Mouse (Mus musculus) cerebral cortex, adult 2 months (tissue): ENCODE measurements around the gene Palmd.

Source experiments
- WGBS: fragments of 180-500 bp; shearing (Covaris S2); methylation state at CpG from one replicate; pipeline ENCODE4 v1.1.7; 2018; 5-methylcytosine and 5-hydroxymethylcytosine counted together

Palmd gene

GRCm38 (mm10) chr3:116892872-116893271 lies 75.9 kb downstream of the Palmd start:
- WGBS, result 89% methylated on average over 9 of the region's 9 CpGs

DNA sequence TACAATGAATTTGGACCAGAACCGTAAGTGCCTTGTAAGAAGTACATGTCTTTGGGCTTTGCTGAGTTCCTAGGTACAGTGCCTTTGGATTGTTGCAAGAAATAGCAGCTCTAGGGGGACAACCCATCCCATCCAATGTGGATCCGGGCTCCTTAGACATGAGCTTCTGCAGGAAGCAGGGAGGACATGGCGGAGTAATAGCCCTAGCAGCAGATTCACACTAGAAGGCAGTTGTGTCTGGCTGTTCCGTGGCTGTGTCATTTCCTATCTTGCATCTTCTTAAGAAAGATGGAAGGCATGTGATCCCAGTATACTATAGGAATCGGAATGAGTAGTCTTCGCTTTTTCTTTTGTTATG lies 76.6 kb downstream of the Palmd start:
- WGBS, result 85% methylated on average over 6 of the region's 6 CpGs

DNA sequence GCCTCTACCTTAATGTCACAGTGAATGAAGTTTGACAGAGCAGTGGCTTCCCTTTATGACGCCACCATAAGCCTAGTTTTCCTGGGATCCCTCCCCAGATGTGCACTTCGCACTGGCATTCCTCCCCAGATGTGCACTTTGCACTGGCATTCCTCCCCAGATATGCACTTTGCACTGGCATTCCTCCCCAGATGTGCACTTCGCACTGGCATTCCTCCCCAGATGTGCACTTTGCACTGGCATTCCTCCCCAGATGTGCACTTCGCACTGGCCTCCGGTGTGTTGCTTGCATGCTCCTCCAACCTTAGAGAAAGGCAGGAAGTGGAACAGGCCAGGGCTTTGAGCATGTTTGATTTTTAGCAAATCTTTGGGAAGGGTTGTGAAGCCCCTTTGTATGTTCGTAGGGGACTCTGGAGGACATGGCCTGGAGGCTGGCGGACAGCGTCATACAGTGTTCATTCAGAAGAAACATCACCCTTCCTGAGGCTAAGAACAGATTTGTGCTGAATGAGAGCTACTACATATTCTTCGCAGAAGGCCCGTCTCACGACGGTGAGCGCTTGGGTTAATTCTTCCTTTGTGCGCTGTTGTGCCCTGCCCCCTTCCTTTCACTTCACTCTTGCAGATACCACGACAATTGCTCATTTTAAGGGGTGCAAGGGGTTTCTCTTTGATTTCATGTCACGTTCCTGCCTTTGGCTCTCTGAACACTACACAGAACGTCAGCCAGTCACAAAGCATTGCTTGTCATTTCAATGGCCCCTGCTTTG lies 77.2 kb downstream of the Palmd start:
- WGBS, result 79% methylated on average over 17 of the region's 17 CpGs

- 97% methylated on average over 4 of the region's 4 CpGs for WGBS
Observed at GRCm38 (mm10) chr3:116890576-116890975, 78.2 kb downstream of the Palmd start.

DNA sequence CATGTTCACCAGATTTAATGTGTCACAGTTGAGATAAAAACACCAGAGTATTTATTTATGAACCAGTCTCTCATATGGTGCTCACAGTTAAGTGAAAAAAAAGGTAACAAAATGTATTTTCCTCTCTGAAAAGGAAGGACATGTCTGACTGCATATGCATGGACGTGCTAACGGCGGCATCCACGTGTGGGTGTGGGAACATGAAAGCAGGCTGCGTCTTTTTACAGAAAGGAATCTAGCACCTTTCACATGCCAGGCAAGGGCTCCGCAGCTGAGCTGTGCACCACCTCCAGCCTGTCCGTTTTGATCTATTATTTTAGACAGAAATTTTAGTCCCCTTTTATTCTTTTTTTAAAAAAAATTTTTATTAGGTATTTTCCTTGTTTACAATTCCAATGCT lies 79.4 kb downstream of the Palmd start:
- WGBS, result 60% methylated on average over 7 of the region's 7 CpGs

DNA sequence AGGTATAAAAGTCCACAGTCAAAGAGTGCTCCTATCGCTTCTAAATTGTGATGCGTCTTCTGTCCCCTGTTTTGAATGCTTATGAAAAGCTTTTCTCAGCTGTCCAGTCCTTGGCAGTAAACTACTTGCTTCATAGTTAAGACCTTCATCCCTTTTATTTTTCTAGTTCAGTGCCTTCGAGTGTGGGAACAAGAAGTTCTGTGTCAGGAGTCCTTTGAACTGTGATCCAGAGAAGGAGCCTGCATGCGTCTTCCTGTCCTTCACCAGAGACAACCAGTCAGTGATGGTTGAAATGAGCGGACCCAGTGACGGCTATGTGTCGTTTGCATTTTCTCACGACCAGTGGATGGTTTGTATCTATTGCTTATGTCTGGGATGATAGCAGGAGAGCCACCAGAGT lies 83.8 kb downstream of the Palmd start:
- WGBS, result 72% methylated on average over 8 of the region's 8 CpGs

DNA sequence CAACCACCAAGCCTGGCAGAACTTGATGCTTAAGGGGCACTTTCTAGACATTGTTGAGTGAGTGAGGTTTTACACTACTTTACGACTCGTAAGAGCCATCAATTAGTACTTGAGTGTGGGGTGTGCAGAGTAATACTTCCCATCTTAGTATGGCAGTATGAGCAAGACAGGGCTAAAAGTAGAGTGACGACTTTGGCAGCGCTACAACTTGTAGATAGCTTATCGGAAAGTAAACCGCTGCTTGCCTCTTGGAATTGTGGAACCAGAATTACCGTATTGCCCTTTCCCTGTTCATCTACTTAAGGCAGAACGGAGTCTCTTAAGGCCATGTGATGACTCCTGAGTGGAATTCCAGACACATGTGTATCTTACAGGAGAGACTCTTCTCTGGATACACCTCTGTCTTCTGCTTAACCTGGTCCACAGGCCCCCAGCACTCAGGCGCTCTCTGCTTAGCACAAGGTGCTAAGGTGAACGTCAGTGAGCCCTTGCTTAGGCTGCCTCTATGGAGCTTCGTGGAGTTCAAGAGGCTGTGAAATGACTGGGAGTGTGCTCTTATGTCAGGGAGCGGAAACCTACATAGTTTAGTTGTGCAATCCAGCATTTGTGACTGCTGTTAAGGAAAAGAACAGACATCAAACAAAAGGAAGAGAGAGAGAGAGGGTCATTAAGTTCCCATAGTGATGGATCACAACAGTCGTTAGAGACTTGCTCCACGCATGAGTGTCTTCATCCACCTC lies 86.4 kb downstream of the Palmd start:
- 93% methylated on average over 14 of the region's 14 CpGs for WGBS

DNA sequence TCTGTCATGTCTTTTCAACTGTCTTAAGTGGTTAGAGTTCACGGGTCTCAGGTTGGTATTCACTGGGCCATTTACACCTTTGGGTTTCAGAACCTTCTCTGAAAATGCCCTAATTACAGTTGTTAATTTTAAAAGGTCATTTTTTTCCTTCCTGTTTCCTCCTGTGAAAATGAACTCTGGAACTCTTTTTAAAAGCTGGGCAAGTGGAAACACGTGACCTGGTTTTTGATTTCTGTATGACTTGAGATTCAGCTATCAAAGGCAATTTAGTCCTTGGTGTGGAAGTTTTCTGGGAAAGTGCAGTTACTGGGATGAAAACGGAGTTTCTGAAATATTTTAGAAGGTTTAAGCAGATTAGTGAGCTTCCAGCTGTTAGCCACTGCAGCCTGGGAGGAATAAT lies 98.4 kb downstream of the Palmd start:
- WGBS, result 60% methylated on average over 3 of the region's 3 CpGs
